Mouse (Mus musculus) forebrain, embryonic 16.5 days (tissue): ENCODE measurements around the gene Rpl7a. TPM values are rescaled to one million over a fixed set of nuclear protein-coding genes. Genes with fewer than 3 reads are reported as not detected.
"Not testable (repeated sequence)": the region's sequence is repeated elsewhere in the genome, so short reads cannot be mapped to it uniquely, and the experiment has no call there.

Source experiments
- ATAC-seq: fragments of 200-750 bp; cut with Nextera tagmentation; 2 replicates; pipeline ENCODE4 v1.8.0; 2017; ENCODE audit warnings: mild to moderate bottlenecking, moderate library complexity
- H3K27ac ChIP-seq: fragments of 300-500 bp; sonication (generic); 2 replicates; pipeline ENCODE4 v1.5.1; 2014; ENCODE audit warnings: low read length, control low read depth
- H3K27me3 ChIP-seq: fragments of 300-500 bp; sonication (generic); replicated peaks from 2 replicates; pipeline ENCODE4 v1.6.1; 2014; ENCODE audit warnings: low read length; ENCODE audit not compliant: control insufficient read depth, insufficient read depth
- H3K36me3 ChIP-seq: fragments of 300-500 bp; sonication (generic); 2 replicates; pipeline ENCODE4 v1.6.1; 2014; ENCODE audit not compliant: control insufficient read depth, insufficient read depth
- H3K4me1 ChIP-seq: fragments of 300-500 bp; sonication (generic); replicated peaks from 2 replicates; pipeline ENCODE4 v1.6.1; 2014; ENCODE audit warnings: low read length; ENCODE audit not compliant: control insufficient read depth, insufficient read depth
- H3K4me2 ChIP-seq: fragments of 300-500 bp; sonication (generic); 2 replicates; pipeline ENCODE4 v1.6.1; 2014; ENCODE audit warnings: mild to moderate bottlenecking, low read length, control low read depth
- H3K4me3 ChIP-seq: fragments of 300-500 bp; sonication (generic); replicated peaks from 2 replicates; pipeline ENCODE4 v1.5.1; 2014; ENCODE audit warnings: mild to moderate bottlenecking, low read length, control low read depth
- H3K9ac ChIP-seq: fragments of 300-500 bp; sonication (generic); replicated peaks from 2 replicates; pipeline ENCODE4 v1.6.1; 2014; ENCODE audit warnings: low read depth, low read length, control low read depth
- H3K9me3 ChIP-seq: fragments of 300-500 bp; sonication (generic); 2 replicates; pipeline ENCODE4 v1.6.1; 2016; ENCODE audit warnings: low read length; ENCODE audit not compliant: control insufficient read depth
- WGBS: fragments of 180-500 bp; shearing (Covaris S2); extraction: QIAGEN DNeasy Blood & Tissue Kit; methylation state at CpG from one replicate; pipeline ENCODE4 v1.1.7; 2014; 5-methylcytosine and 5-hydroxymethylcytosine counted together
- polyA plus RNA-seq: library from polyadenylated mRNA; unstranded; fragments of >200 nt; fragmentation: Nextera tagmentation; extraction: Ambion mirVana; gene quantifications from 2 replicates; pipeline ENCODE4 v1.2.1, GENCODE M21; 2015

Rpl7a gene
- 494 and 501 TPM in 2 replicates for polyA plus RNA-seq

GRCm38 (mm10) chr2:26910124-26910993 is at the start of gene Rpl7a, which contains the start of gene Med22:
Rpl7a (plus strand) TSS chr2:26910764.
Med22 (minus strand) TSS chr2:26910677.
- H3K27me3 ChIP-seq: no peaks in the 10 kb centered on the region
- H3K4me3 ChIP-seq: peak within 1 kb of the TSS; percentile 84
- peaks cover 45% of the 10 kb centered on the region for H3K36me3 ChIP-seq
- peak; percentile 90 for ATAC-seq
- under 1% methylated on average over 74 of the region's 74 CpGs for WGBS
- peak within 1 kb of the TSS; percentile 94 for H3K9ac ChIP-seq
- peak within 1 kb of the TSS; percentile 98 for H3K4me2 ChIP-seq
- peak within 1 kb of the TSS; percentile 88 for H3K27ac ChIP-seq
- no peaks in the 10 kb centered on the region for H3K9me3 ChIP-seq
- H3K4me1 ChIP-seq: peaks cover 34% of the 10 kb centered on the region

- Histone ChIP-seq H3K27me3 (no peaks in the 10 kb centered on the region), H3K9ac (no peak overlapping the region), H3K9me3 (no peaks in the 10 kb centered on the region), H3K36me3 (no peaks in the 10 kb centered on the region), H3K27ac (no peak overlapping the region), H3K4me3 (no peak overlapping the region), H3K4me2 (no peak overlapping the region), H3K4me1 (no peaks in the 10 kb centered on the region)
- ATAC-seq: no peak
- WGBS: 80% methylated on average over 3 of the region's 3 CpGs
These were observed 47.7 kb upstream of the Rpl7a start for GRCm38 (mm10) chr2:26862856-26863255.

GRCm38 (mm10) chr2:26864879-26865278 is 45.7 kb upstream of the Rpl7a start, which contains the start of gene Abo:
Abo (minus strand) TSS chr2:26864979.
- Histone ChIP-seq H3K4me3 (no peak within 1 kb of the TSS), H3K4me1 (no peaks in the 10 kb centered on the region), H3K9me3 (no peaks in the 10 kb centered on the region), H3K27me3 (no peaks in the 10 kb centered on the region), H3K9ac (no peak within 1 kb of the TSS), H3K4me2 (no peak within 1 kb of the TSS), H3K27ac (no peak within 1 kb of the TSS), H3K36me3 (no peaks in the 10 kb centered on the region)
- 64% methylated on average over 3 of the region's 3 CpGs for WGBS
- ATAC-seq: no peak

GRCm38 (mm10) chr2:26870666-26871065 is 39.9 kb upstream of the Rpl7a start:
- WGBS: 71% methylated on average over 6 of the region's 6 CpGs
- Histone ChIP-seq H3K4me3 (no peak overlapping the region), H3K9ac (no peak overlapping the region), H3K27ac (no peak overlapping the region), H3K36me3 (no peaks in the 10 kb centered on the region), H3K27me3 (no peaks in the 10 kb centered on the region), H3K4me2 (no peak overlapping the region), H3K9me3 (no peaks in the 10 kb centered on the region), H3K4me1 (no peaks in the 10 kb centered on the region)
- ATAC-seq: no peak

- Histone ChIP-seq H3K27ac (no peak overlapping the region), H3K4me1 (no peaks in the 10 kb centered on the region), H3K4me3 (no peak overlapping the region), H3K36me3 (no peaks in the 10 kb centered on the region), H3K9me3 (no peaks in the 10 kb centered on the region), H3K27me3 (no peaks in the 10 kb centered on the region), H3K9ac (no peak overlapping the region), H3K4me2 (no peak overlapping the region)
- ATAC-seq: no peak
These were observed 32.0 kb upstream of the Rpl7a start for GRCm38 (mm10) chr2:26878571-26878970.

GRCm38 (mm10) chr2:26885541-26885940 is 25.0 kb upstream of the Rpl7a start:
- H3K4me3 ChIP-seq, ATAC-seq, H3K4me2 ChIP-seq, H3K27me3 ChIP-seq, H3K27ac ChIP-seq, H3K9me3 ChIP-seq, H3K9ac ChIP-seq, H3K36me3 ChIP-seq, H3K4me1 ChIP-seq: not testable (repeated sequence)
- 67% methylated on average over 2 of the region's 2 CpGs for WGBS

- 38% methylated on average over 4 of the region's 4 CpGs for WGBS
- H3K27ac ChIP-seq, H3K27me3 ChIP-seq, H3K9me3 ChIP-seq, H3K9ac ChIP-seq, H3K4me3 ChIP-seq, ATAC-seq, H3K4me2 ChIP-seq, H3K4me1 ChIP-seq: not testable (repeated sequence)
- peaks cover 11% of the 10 kb centered on the region for H3K36me3 ChIP-seq
These were observed 24.4 kb upstream of the Rpl7a start for GRCm38 (mm10) chr2:26886170-26886569.

GRCm38 (mm10) chr2:26895898-26896297 is 14.7 kb upstream of the Rpl7a start:
- H3K27ac ChIP-seq: no peak overlapping the region
- no peaks in the 10 kb centered on the region; the same call in 1 of the 2 replicates for H3K4me1 ChIP-seq
- H3K9ac ChIP-seq: no peak overlapping the region
- 94% methylated on average over 4 of the region's 4 CpGs for WGBS
- H3K27me3 ChIP-seq: no peaks in the 10 kb centered on the region
- no peak overlapping the region for H3K4me3 ChIP-seq
- peaks cover 35% of the 10 kb centered on the region for H3K36me3 ChIP-seq
- H3K9me3 ChIP-seq: no peaks in the 10 kb centered on the region
- H3K4me2 ChIP-seq: no peak overlapping the region
- ATAC-seq: no peak

GRCm38 (mm10) chr2:26900731-26901130 is 9.8 kb upstream of the Rpl7a start:
- H3K27me3 ChIP-seq: no peaks in the 10 kb centered on the region
- H3K36me3 ChIP-seq: peaks cover 17% of the 10 kb centered on the region
- H3K4me3 ChIP-seq: no peak overlapping the region
- H3K4me1 ChIP-seq: peaks cover 23% of the 10 kb centered on the region
- no peak overlapping the region for H3K9ac ChIP-seq
- ATAC-seq: no peak
- H3K4me2 ChIP-seq: no peak overlapping the region
- WGBS: 85% methylated on average over 1 of the region's 1 CpGs
- H3K27ac ChIP-seq: no peak overlapping the region
- H3K9me3 ChIP-seq: no peaks in the 10 kb centered on the region
